Mouse (Mus musculus) heart, postnatal 0 days (tissue): Measurements from ENCODE around the gene Slc6a9. TPM values are rescaled to one million over a fixed set of nuclear protein-coding genes. Genes with fewer than 3 reads are reported as not detected.

Experiments
- ATAC-seq: fragments of 200-750 bp; cut with Nextera tagmentation; 2 replicates; pipeline ENCODE4 v1.8.0; 2017; ENCODE audit warnings: low read depth, moderate number of reproducible peaks, moderate library complexity; ENCODE audit not compliant: insufficient read depth
- DNase-seq: peaks from one replicate; pipeline ENCODE4 v3.0.0-alpha.2; 2016; ENCODE audit warnings: low spot score
- H3K27ac ChIP-seq: fragments of 300-500 bp; sonication (generic); 2 replicates; pipeline ENCODE4 v1.5.1; 2014; ENCODE audit warnings: low read depth, mild to moderate bottlenecking
- H3K27me3 ChIP-seq: fragments of 300-500 bp; sonication (generic); 2 replicates; pipeline ENCODE4 v1.6.1; 2014; ENCODE audit warnings: low read length, mixed read lengths; ENCODE audit not compliant: control insufficient read depth, insufficient read depth
- H3K36me3 ChIP-seq: fragments of 300-500 bp; sonication (generic); replicated peaks from 2 replicates; pipeline ENCODE4 v1.6.1; 2014; ENCODE audit warnings: low read length, mixed read lengths; ENCODE audit not compliant: control insufficient read depth, insufficient read depth
- H3K4me1 ChIP-seq: fragments of 300-500 bp; sonication (generic); 2 replicates; pipeline ENCODE4 v1.6.1; 2014; ENCODE audit warnings: antibody characterized with exemption; ENCODE audit not compliant: control insufficient read depth, insufficient read depth
- H3K4me2 ChIP-seq: fragments of 300-500 bp; sonication (generic); 2 replicates; pipeline ENCODE4 v1.6.1; 2014; ENCODE audit warnings: low read depth, mild to moderate bottlenecking, low read length, moderate library complexity
- H3K4me3 ChIP-seq: fragments of 300-500 bp; sonication (generic); 2 replicates; pipeline ENCODE4 v1.5.1; 2014; ENCODE audit warnings: low read depth, low read length
- H3K9ac ChIP-seq: fragments of 300-500 bp; sonication (generic); replicated peaks from 2 replicates; pipeline ENCODE4 v1.6.1; 2014; ENCODE audit warnings: low read depth, low read length, mixed read lengths
- H3K9me3 ChIP-seq: fragments of 300-500 bp; sonication (generic); replicated peaks from 2 replicates; pipeline ENCODE4 v1.6.1; 2016; ENCODE audit warnings: low read length; ENCODE audit not compliant: control insufficient read depth
- CTCF ChIP-seq: IDR thresholded peaks from 2 replicates; pipeline ENCODE4 v1.5.1; 2016; ENCODE audit warnings: antibody characterized with exemption, control low read depth, low read depth
- EP300 ChIP-seq: IDR thresholded peaks from 2 replicates; pipeline ENCODE4 v1.6.1; 2016; ENCODE audit warnings: antibody characterized with exemption, low read depth
- WGBS: fragments of 180-500 bp; shearing (Covaris S2); extraction: QIAGEN DNeasy Blood & Tissue Kit; methylation state at CpG from one replicate; pipeline ENCODE4 v1.1.7; 2014; 5-methylcytosine and 5-hydroxymethylcytosine counted together
- polyA plus RNA-seq: library from polyadenylated mRNA; unstranded; fragments of >200 nt; fragmentation: Nextera tagmentation; extraction: Ambion mirVana; gene quantifications from 2 replicates; pipeline ENCODE4 v1.2.1, GENCODE M21; 2015
- total RNA-seq: library from RNA; depleted of rRNA; stranded (reverse); fragments of >200 nt; gene quantifications from 2 replicates; pipeline ENCODE4 v1.2.3, GENCODE M21; 2014; ENCODE audit warnings: low replicate concordance

Gene Slc6a9
- total and polyA plus RNA-seq, 2 experiments from 2014 or later = 1.7 to 2.1 TPM

DNA sequence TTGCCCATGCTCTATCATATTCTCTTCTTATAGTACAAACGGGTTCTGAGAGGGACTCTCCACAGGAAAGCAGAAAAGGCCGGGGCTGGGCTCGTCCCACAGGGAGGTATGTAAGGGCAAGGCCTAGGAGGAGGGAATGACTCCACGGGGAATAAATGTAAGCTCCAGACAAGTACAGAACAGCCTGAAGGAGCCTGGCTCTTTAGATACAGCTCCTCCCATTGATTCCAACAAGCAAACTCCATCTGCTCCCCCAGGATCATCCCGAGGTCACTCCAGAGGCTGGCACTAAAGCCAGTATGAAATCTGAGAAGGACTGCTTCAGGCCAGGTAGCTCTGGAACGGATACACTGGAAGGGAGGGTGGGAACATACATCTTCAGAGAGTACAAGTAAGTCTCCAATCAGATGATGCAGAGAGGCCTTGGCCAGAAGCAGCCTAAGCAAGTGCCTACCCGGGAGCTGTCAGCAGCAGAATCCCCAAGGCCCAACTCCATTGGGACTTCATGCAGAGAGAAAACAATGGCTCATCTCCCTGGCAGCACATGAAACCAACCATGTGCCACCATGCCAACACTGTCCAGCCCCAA lies 78.5 kb downstream of the Slc6a9 start:
- Histone ChIP-seq H3K9ac (0 out of 2 replicates have a peak overlapping the region, but pooled peaks have one; percentile 9), H3K4me2 (peak overlapping the region; percentile 75; the same call in 1 of the 2 replicates), H3K4me3 (no peak overlapping the region), H3K27me3 (no peaks in the 10 kb centered on the region), H3K27ac (no peak overlapping the region), H3K36me3 (peaks cover 17% of the 10 kb centered on the region), H3K4me1 (peaks cover 41% of the 10 kb centered on the region), H3K9me3 (no peaks in the 10 kb centered on the region)
- ATAC-seq (no peak), DNase-seq (no peak)
- 54% methylated on average over 7 of the region's 7 CpGs for WGBS
- TF ChIP-seq EP300 = no peak
- TF ChIP-seq CTCF = no peak

DNA sequence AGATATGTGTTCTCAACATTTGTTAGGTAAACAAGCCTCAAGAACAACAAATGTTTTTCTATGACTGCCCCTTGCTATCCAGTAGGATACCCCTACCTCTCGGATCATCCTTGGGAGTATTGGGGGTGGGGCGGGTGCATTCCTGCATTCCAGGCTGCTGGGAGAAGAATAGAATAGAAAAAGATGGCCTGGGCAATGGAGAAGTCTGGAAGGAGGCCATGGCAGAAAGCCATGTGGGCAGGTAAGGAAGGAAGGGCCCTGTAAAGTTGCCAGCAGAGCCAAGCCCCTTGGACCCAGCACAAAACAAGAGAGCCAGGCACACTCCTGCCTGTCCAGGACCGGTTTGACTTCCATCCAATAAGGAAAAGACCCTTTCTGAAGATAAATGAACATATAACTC lies 79.1 kb downstream of the Slc6a9 start:
- DNase-seq (no peak), ATAC-seq (no peak)
- H3K27ac ChIP-seq = no peak overlapping the region
- peaks cover 17% of the 10 kb centered on the region for H3K36me3 ChIP-seq
- H3K4me1 ChIP-seq = peaks cover 48% of the 10 kb centered on the region
- H3K27me3 ChIP-seq = no peaks in the 10 kb centered on the region
- peak overlapping the region; percentile 75 for H3K4me2 ChIP-seq
- H3K9ac ChIP-seq = no peak overlapping the region
- no peaks in the 10 kb centered on the region for H3K9me3 ChIP-seq
- WGBS = 41% methylated on average over 3 of the region's 3 CpGs
- no peak for TF ChIP-seq CTCF
- TF ChIP-seq EP300 = no peak
- 0 out of 2 replicates have a peak overlapping the region, but pooled peaks have one; percentile 72 for H3K4me3 ChIP-seq

DNA sequence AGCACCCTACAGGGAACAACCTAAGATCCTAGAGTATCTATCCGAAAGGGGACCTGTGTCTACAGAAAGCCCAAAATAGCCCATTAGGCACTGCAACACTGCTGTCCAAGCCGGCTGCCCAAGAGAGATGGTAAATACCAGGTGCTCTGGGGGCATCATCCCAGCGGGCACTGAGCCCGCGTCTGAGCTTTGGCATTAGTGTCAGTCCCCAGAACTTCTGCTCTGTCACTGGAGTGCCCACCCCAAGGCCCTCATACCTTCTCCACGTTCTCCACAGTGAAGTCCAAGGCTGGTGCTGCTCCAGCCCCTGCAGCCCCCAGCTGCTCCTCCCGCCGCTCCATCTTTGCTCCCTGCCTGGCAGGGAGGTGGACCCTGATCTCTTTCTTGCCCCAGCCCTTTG lies 79.7 kb downstream of the Slc6a9 start:
- Histone ChIP-seq H3K9me3 (no peaks in the 10 kb centered on the region), H3K9ac (peak overlapping the region; percentile 72), H3K27me3 (no peaks in the 10 kb centered on the region), H3K4me3 (peak overlapping the region; percentile 72), H3K4me1 (peaks cover 49% of the 10 kb centered on the region), H3K27ac (no peak overlapping the region), H3K4me2 (peak overlapping the region; percentile 75), H3K36me3 (peaks cover 17% of the 10 kb centered on the region)
- TF ChIP-seq EP300 = no peak
- no peak for TF ChIP-seq CTCF
- ATAC-seq (no peak), DNase-seq (no peak)
- WGBS = 11% methylated on average over 8 of the region's 8 CpGs

DNA sequence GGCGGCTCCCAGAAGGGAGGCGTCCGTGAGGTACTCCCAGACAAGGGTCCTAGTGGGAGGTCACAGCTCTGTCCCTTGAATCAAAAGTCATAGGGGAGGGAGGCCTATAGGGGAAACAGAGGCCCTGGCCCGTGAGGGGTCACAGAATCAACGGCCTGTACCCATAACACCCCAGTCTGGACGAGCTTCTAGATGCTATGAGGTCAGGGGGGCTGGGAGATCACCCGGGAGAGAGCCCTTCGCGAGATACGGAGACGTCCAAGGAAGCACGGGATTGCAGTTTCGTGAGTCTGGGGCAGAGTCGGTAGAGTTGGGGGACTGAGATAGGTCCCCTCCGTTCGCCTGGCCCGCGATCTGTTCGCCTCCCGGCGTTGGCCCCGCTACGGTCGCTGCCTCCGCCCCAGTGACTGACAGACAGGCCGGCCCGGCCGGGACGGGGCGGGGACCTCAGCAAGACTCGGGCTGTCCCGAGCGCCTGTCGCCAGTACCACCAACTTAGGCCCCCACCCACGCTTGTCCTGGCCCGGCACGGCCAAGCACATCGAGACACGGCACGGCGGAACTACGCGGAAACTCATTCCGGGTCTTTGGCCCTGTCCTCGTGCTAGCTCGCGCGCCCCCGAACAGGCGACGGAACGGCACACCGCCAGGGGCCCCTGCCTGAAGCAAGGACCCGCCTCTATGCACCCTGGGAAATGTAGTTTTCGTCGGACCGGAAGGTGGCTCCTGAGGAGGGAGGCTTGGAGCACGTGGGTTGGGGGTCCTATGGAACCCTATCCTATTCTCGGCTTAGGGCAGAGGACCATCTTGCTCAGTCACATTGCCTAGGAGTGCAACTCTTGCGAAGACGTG lies 80.5 kb downstream of the Slc6a9 start, which contains the start of gene Ipo13:
Gene Ipo13, minus strand, starts transcription at position 409 of the 852 bp plus-strand sequence.
- Histone ChIP-seq H3K36me3 (peaks cover 17% of the 10 kb centered on the region), H3K9ac (peak within 1 kb of the TSS; percentile 72), H3K4me3 (peak within 1 kb of the TSS; percentile 72), H3K4me2 (peak within 1 kb of the TSS; percentile 75), H3K9me3 (no peaks in the 10 kb centered on the region), H3K27me3 (no peaks in the 10 kb centered on the region), H3K4me1 (peaks cover 41% of the 10 kb centered on the region), H3K27ac (peak within 1 kb of the TSS; percentile 83)
- under 1% methylated on average over 60 of the region's 61 CpGs for WGBS
- DNase-seq (peak; percentile 85), ATAC-seq (peak; percentile 88)
- TF ChIP-seq EP300 (peak; percentile 87), CTCF (0 out of 2 replicates have a peak, but pooled peaks have one; percentile 20)

DNA sequence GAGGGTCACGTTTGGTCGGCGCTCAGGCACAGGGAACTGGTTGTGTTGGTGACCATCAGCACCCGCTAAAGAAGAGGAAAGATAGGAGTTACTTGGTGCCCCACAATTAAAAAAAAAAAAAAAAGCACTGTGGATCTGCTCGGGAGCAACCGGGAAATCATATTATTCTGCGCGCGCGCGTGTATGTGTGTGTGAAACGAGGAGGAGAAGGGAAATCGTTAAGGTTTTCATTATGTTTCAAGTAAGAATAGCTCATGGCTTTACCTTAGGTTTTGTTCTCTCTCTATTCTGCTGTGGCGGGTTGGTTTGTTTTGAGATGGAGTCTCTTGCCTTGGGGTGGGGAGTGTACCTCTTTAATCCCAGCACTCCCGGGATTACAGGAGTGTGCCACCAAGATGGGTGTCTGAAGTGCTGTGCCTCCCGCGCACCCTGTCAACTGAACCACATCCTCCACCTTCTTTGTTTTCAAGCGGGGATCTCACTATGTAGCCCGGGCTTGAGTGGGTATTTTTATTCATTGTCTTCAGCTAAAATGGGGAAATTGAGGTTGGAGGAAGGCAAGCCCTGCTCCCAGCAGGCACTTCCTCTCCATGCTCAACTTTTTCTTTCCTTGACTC lies 81.3 kb downstream of the Slc6a9 start:
- peak overlapping the region; percentile 83 for H3K27ac ChIP-seq
- H3K4me2 ChIP-seq = peak overlapping the region; percentile 75
- ATAC-seq (no peak), DNase-seq (no peak)
- H3K4me3 ChIP-seq = peak overlapping the region; percentile 72
- H3K27me3 ChIP-seq = no peaks in the 10 kb centered on the region
- peaks cover 16% of the 10 kb centered on the region for H3K36me3 ChIP-seq
- H3K9me3 ChIP-seq = no peaks in the 10 kb centered on the region
- peak overlapping the region; percentile 72 for H3K9ac ChIP-seq
- H3K4me1 ChIP-seq = peaks cover 40% of the 10 kb centered on the region
- 3% methylated on average over 19 of the region's 19 CpGs for WGBS
- TF ChIP-seq CTCF (no peak), EP300 (no peak)
